Mouse (Mus musculus) embryonic facial prominence, embryonic 11.5 days (tissue): ENCODE data around the gene Gm4027. TPM values are rescaled to one million over a fixed set of nuclear protein-coding genes. Genes with fewer than 3 reads are reported as not detected.
A peak's percentile ranks its signal among the peaks of the same experiment; 100 is the strongest.
"Not testable (repeated sequence)": the region's sequence is repeated elsewhere in the genome, so short reads cannot be mapped to it uniquely, and the experiment has no call there.

Experiments used
- ATAC-seq: fragments of 200-750 bp; cut with Nextera tagmentation; replicated peaks from 2 replicates; pipeline ENCODE4 v1.8.0; 2017; ENCODE audit warnings: low read depth; ENCODE audit not compliant: insufficient number of reproducible peaks, low FRiP score, low TSS enrichment
- DNase-seq: peaks from one replicate; pipeline ENCODE4 v3.0.0-alpha.2; 2015; ENCODE audit warnings: low spot score
- H3K27ac ChIP-seq: fragments of 300-500 bp; sonication (generic); replicated peaks from 2 replicates; pipeline ENCODE4 v1.5.1; 2014; ENCODE audit warnings: mild to moderate bottlenecking, low read depth, low read length, control low read depth
- H3K27me3 ChIP-seq: fragments of 300-500 bp; sonication (generic); 2 replicates; pipeline ENCODE4 v1.6.1; 2014; ENCODE audit warnings: mild to moderate bottlenecking, low read length, moderate library complexity, mixed read lengths; ENCODE audit not compliant: control insufficient read depth, insufficient read depth
- H3K36me3 ChIP-seq: fragments of 300-500 bp; sonication (generic); replicated peaks from 2 replicates; pipeline ENCODE4 v1.6.1; 2014; ENCODE audit warnings: low read depth, mild to moderate bottlenecking, low read length, moderate library complexity, mixed read lengths; ENCODE audit not compliant: control insufficient read depth, insufficient read depth
- H3K4me1 ChIP-seq: fragments of 300-500 bp; sonication (generic); 2 replicates; pipeline ENCODE4 v1.6.1; 2014; ENCODE audit warnings: low read length, mixed read lengths; ENCODE audit not compliant: control insufficient read depth, insufficient read depth
- H3K4me2 ChIP-seq: fragments of 300-500 bp; sonication (generic); 2 replicates; pipeline ENCODE4 v1.6.1; 2014; ENCODE audit warnings: low read depth, mild to moderate bottlenecking, control low read depth, low read length, moderate library complexity
- H3K4me3 ChIP-seq: fragments of 300-500 bp; sonication (generic); 2 replicates; pipeline ENCODE4 v1.5.1; 2014; ENCODE audit warnings: low read depth, low read length, control low read depth
- H3K9ac ChIP-seq: fragments of 300-500 bp; sonication (generic); replicated peaks from 2 replicates; pipeline ENCODE4 v1.6.1; 2014; ENCODE audit warnings: mild to moderate bottlenecking, control low read depth, low read length
- H3K9me3 ChIP-seq: fragments of 300-500 bp; sonication (generic); replicated peaks from 2 replicates; pipeline ENCODE4 v1.6.1; 2016; ENCODE audit warnings: mild to moderate bottlenecking, low read length, inconsistent platforms, mixed read lengths; ENCODE audit not compliant: control insufficient read depth
- WGBS: fragments of 180-500 bp; shearing (Covaris S2); extraction: QIAGEN DNeasy Blood & Tissue Kit; methylation state at CpG from one replicate; pipeline ENCODE4 v1.1.7; 2014; 5-methylcytosine and 5-hydroxymethylcytosine counted together
- polyA plus RNA-seq: library from polyadenylated mRNA; unstranded; fragments of >200 nt; fragmentation: Nextera tagmentation; extraction: Ambion mirVana; gene quantifications from 2 replicates; pipeline ENCODE4 v1.2.1, GENCODE M21; 2014

The Gm4027 gene
- polyA plus RNA-seq = not detected in 2 replicates

GRCm38 (mm10) chr12:87618569-87618968 is at the start of gene Gm4027:
Gene Gm4027, plus strand, starts transcription at chr12:87618869.
- H3K27me3 ChIP-seq, DNase-seq: not testable (repeated sequence)
- WGBS = 91% methylated on average over 4 of the region's 7 CpGs

DNA sequence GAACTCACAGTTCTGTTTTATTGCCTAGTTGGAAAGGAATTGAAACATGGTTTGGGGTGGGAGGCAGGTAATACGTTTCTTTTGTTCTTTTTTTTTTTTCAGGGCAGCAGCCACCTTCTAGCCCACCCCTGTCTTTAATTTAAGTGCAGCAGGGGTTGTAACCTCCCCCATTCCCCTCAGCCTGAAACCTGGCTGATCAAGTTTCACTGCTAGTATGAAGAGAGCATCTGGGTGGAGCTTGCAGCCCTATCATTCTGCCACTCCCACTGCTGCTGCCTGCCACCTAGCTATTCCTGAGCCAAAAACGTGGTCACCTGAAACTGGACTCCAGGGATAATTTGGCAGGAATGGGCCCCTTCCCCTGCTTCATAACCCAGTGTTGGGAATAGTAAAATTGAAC is 17.3 kb upstream of the Gm4027 start:
- peak; percentile 3 for DNase-seq
- H3K36me3 ChIP-seq, ATAC-seq, H3K27ac ChIP-seq, H3K4me1 ChIP-seq, H3K9me3 ChIP-seq, H3K9ac ChIP-seq, H3K4me3 ChIP-seq, H3K27me3 ChIP-seq, H3K4me2 ChIP-seq: not testable (repeated sequence)
- 8% methylated on average over 2 of the region's 2 CpGs for WGBS

More at GRCm38 (mm10) chr12:87618569-87618968, at the start of gene Gm4027:
- H3K9ac ChIP-seq, H3K9me3 ChIP-seq, H3K27ac ChIP-seq, H3K36me3 ChIP-seq, H3K4me3 ChIP-seq, H3K4me1 ChIP-seq, ATAC-seq, H3K4me2 ChIP-seq: not testable (repeated sequence)

DNA sequence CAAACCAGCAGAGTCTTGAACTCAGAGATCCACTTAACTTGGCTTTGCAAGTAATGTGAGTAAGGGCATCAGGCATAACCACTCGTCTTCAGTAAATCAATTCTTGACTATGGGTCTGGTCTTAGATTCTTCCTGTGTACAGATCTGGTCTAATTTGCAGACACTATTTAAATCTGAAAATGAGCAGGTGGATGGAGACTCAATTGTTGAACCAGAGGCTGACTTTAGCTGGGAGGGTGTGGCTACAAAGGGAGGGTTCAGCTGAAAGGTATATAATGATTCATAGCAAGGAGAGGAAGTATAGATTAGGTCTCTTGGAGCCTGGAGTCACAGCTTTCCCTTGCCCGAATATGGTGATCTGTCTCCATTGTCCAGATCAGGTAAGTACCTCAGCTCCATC is 16.3 kb upstream of the Gm4027 start, which contains the start of gene Oog1:
TSS of gene Oog1 (plus strand) at position 301 of the 400 bp plus-strand sequence.
- not testable (repeated sequence) for H3K27me3 ChIP-seq, H3K4me1 ChIP-seq, H3K9ac ChIP-seq, H3K27ac ChIP-seq, DNase-seq, ATAC-seq, H3K4me3 ChIP-seq, H3K36me3 ChIP-seq, H3K9me3 ChIP-seq, H3K4me2 ChIP-seq
- WGBS = 80% methylated on average over 1 of the region's 2 CpGs

- not testable (repeated sequence) for DNase-seq, H3K36me3 ChIP-seq, H3K9me3 ChIP-seq, H3K27ac ChIP-seq, ATAC-seq, H3K4me3 ChIP-seq, H3K4me2 ChIP-seq, H3K27me3 ChIP-seq, H3K9ac ChIP-seq, H3K4me1 ChIP-seq
- WGBS = 90% methylated on average over 1 of the region's 2 CpGs
Measured at GRCm38 (mm10) chr12:87644520-87644919, 25.9 kb downstream of the Gm4027 start, which contains the start of gene Gm16381. Gene Gm16381, minus strand, starts transcription at chr12:87644620.

DNA sequence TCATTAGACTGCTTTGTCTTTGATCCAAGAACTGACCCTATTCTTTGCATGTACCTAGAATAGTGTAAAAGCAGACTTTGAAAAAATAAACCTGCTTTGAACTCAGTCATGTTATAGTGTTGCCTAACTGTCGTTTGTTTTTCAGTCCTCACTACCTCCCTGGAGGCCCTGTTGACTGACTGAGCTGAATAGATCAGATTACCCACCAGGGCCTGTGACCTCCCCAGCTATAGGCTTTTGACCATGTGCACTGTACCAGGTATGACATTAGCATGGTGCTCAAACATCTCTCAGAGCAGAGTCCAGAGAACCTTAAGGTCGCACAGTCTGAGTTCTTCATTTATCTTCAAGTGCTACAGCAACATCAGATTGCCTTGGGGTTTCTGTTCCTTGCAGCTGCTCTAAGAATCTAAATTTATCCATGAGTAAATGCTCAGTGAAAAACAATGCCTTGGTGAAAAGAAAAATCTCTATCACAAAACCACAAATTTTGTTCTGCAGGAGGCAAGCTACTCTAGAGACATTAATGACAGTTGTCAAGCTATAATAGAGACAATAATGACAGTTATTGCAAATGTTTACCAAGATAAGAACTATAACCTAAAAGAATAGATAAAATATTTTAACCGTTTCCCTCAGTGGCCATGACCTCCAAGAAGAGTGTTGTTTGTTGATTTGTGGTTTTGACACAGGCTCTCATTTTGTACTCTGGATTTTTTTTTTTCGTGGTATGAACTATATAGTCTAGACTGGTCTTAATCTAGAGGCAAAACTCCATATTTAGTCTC is 34.4 kb downstream of the Gm4027 start:
- not testable (repeated sequence) for H3K36me3 ChIP-seq, H3K9ac ChIP-seq, H3K9me3 ChIP-seq, H3K4me3 ChIP-seq, DNase-seq, H3K4me2 ChIP-seq, ATAC-seq, H3K27me3 ChIP-seq, H3K27ac ChIP-seq, H3K4me1 ChIP-seq
- 72% methylated on average over 1 of the region's 4 CpGs for WGBS

Other genes with a start within 250 kb of the Gm4027 start
- 65.0 and 66.1 TPM in 2 replicates for gene Sptlc2, start 230.5 kb upstream of the Gm4027 start, polyA plus RNA-seq
- 303 and 309 TPM in 2 replicates for gene Slirp, start 175.0 kb upstream of the Gm4027 start, polyA plus RNA-seq
- gene Alkbh1, start 174.9 kb upstream of the Gm4027 start, polyA plus RNA-seq = 33.4 and 42.9 TPM in 2 replicates
- gene Snw1, start 146.6 kb upstream of the Gm4027 start, polyA plus RNA-seq = 169 and 176 TPM in 2 replicates
- not detected in 2 replicates for gene Gm5788, start 124.1 kb upstream of the Gm4027 start, polyA plus RNA-seq
- gene Gm8300, start 104.6 kb upstream of the Gm4027 start, polyA plus RNA-seq = not detected in 2 replicates
- not detected in 2 replicates for gene Oog1, start 16.2 kb upstream of the Gm4027 start, polyA plus RNA-seq
- not detected in 2 replicates for gene Gm16381, start 25.8 kb downstream of the Gm4027 start, polyA plus RNA-seq
- gene Gm21319, start 156.9 kb downstream of the Gm4027 start, polyA plus RNA-seq = not detected in 2 replicates
- gene Gm21936, start 176.6 kb downstream of the Gm4027 start, polyA plus RNA-seq = not detected in 2 replicates
- gene BB287469, start 197.7 kb downstream of the Gm4027 start, polyA plus RNA-seq = not detected in 2 replicates
- not detected in 2 replicates for gene Gm2001, start 223.5 kb downstream of the Gm4027 start, polyA plus RNA-seq